Mouse (Mus musculus) liver, embryonic 11.5 days (tissue): ENCODE results near the gene Thoc3. TPM values are rescaled to one million over a fixed set of nuclear protein-coding genes. Genes with fewer than 3 reads are reported as not detected.

Source experiments
- ATAC-seq: fragments of 200-750 bp; cut with Nextera tagmentation; replicated peaks from 2 replicates; pipeline ENCODE4 v1.8.0; 2017; ENCODE audit warnings: moderate number of reproducible peaks, mild to moderate bottlenecking, moderate TSS enrichment, moderate library complexity; ENCODE audit not compliant: low FRiP score
- DNase-seq: peaks from one replicate; pipeline ENCODE4 v3.0.0-alpha.2; 2017; ENCODE audit warnings: low spot score
- H3K27ac ChIP-seq: fragments of 300-500 bp; sonication (generic); 2 replicates; pipeline ENCODE4 v1.5.1; 2014; ENCODE audit warnings: mild to moderate bottlenecking, low read depth, low read length, control low read depth
- H3K27me3 ChIP-seq: fragments of 300-500 bp; sonication (generic); replicated peaks from 2 replicates; pipeline ENCODE4 v1.6.1; 2014; ENCODE audit warnings: low read length, mixed read lengths; ENCODE audit not compliant: control insufficient read depth, insufficient read depth
- H3K36me3 ChIP-seq: fragments of 300-500 bp; sonication (generic); 2 replicates; pipeline ENCODE4 v1.6.1; 2014; ENCODE audit warnings: mild to moderate bottlenecking, low read length, moderate library complexity, mixed read lengths; ENCODE audit not compliant: control insufficient read depth, insufficient read depth
- H3K4me1 ChIP-seq: fragments of 300-500 bp; sonication (generic); replicated peaks from 2 replicates; pipeline ENCODE4 v1.6.1; 2014; ENCODE audit warnings: low read length, mixed read lengths; ENCODE audit not compliant: control insufficient read depth, insufficient read depth
- H3K4me2 ChIP-seq: fragments of 300-500 bp; sonication (generic); 2 replicates; pipeline ENCODE4 v1.6.1; 2014; ENCODE audit warnings: mild to moderate bottlenecking, control low read depth, moderate library complexity
- H3K4me3 ChIP-seq: fragments of 300-500 bp; sonication (generic); 2 replicates; pipeline ENCODE4 v1.5.1; 2014; ENCODE audit warnings: low read depth, low read length, control low read depth
- H3K9ac ChIP-seq: fragments of 300-500 bp; sonication (generic); 2 replicates; pipeline ENCODE4 v1.6.1; 2014; ENCODE audit warnings: low read depth, low read length, control low read depth
- H3K9me3 ChIP-seq: fragments of 300-500 bp; sonication (generic); 2 replicates; pipeline ENCODE4 v1.6.1; 2016; ENCODE audit warnings: low read length, inconsistent platforms, mixed read lengths; ENCODE audit not compliant: control insufficient read depth
- WGBS: fragments of 180-500 bp; shearing (Covaris S2); extraction: QIAGEN DNeasy Blood & Tissue Kit; methylation state at CpG from one replicate; pipeline ENCODE4 v1.1.7; 2014; 5-methylcytosine and 5-hydroxymethylcytosine counted together
- polyA plus RNA-seq: library from polyadenylated mRNA; unstranded; fragments of >200 nt; fragmentation: Nextera tagmentation; extraction: Ambion mirVana; gene quantifications from 2 replicates; pipeline ENCODE4 v1.2.1, GENCODE M21; 2014

Gene Thoc3
- 121 and 130 TPM in 2 replicates for polyA plus RNA-seq

DNA sequence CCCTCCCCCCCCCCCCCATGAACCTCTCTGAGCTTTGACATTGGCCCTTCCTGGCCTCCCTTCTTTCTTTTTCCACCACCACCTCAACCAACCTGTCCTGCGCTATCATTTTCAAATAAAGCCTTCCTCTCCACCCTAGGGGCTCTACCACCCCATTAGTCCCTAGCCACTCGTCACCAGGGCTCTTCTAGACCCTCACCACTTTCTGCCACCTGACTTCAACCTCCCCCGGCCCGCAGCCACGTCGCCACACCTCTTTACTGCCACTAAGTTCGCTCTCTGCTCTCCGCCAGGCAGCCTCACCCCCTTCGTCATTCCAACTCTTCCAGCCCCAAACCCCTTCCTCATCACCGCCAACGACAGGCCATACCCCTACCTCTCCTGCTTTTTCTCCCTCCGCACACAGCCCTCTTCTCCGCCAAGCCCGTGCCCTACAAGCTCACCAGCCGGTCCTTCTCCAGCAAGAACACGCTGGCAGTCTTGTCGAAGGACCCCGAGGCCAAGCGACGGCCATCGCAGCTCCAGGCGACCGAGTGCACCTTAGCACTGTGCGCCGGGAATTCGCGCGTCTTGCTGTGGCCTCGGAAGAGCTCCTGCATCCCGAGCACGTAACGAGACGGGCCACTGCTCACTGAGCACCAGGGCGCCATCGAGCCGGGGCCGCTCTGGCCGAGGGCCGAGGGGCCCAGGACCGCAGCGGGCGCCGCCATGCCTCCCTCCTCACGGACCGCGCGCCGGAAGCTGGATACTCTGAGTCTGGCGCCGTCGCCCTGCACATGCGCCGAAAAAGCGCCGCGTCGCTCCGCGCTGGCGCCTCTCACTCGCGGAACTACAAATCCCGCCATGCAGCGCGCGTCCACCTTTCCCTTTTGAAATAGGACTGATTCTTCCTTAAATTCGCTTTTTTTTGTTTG lies at the start of gene Thoc3:
Gene Thoc3 (minus strand): TSS at position 752 of the 914 bp plus-strand sequence.
- no peaks in the 10 kb centered on the region for H3K27me3 ChIP-seq
- ATAC-seq: peak; percentile 97
- under 1% methylated on average over 67 of the region's 67 CpGs for WGBS
- H3K4me3 ChIP-seq: peak within 1 kb of the TSS; percentile 99
- H3K9me3 ChIP-seq: peaks cover 8% of the 10 kb centered on the region
- H3K4me1 ChIP-seq: peaks cover 7% of the 10 kb centered on the region
- peak within 1 kb of the TSS; percentile 89 for H3K4me2 ChIP-seq
- DNase-seq: peak; percentile 83
- peak within 1 kb of the TSS; percentile 96 for H3K9ac ChIP-seq
- peaks cover 42% of the 10 kb centered on the region for H3K36me3 ChIP-seq
- H3K27ac ChIP-seq: peak within 1 kb of the TSS; percentile 50

DNA sequence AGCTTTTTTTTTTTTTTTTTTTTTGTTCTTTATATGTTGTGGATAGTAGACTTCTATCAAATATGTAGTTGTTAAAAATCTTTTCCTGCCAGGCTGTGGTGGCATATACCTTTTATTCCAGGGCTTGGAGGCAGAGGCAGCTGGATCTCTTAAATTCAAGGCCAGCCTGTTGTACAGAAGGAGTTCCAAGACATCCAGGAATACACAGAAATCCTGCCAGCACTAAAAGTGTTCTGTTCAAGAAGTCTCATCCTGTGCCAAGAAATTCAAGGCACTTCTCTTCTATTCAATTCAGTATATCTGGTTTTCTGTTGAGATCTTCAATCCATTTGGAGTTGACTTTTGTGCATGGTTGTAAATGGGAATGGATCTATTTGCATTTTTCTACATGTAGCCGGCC lies 37.3 kb upstream of the Thoc3 start:
- DNase-seq (no peak), ATAC-seq (no peak)
- Histone ChIP-seq H3K9me3 (no peaks in the 10 kb centered on the region), H3K9ac (no peak overlapping the region), H3K4me2 (no peak overlapping the region), H3K4me1 (peaks cover 9% of the 10 kb centered on the region), H3K27me3 (no peaks in the 10 kb centered on the region; the same call in 1 of the 2 replicates), H3K36me3 (no peaks in the 10 kb centered on the region), H3K27ac (no peak overlapping the region), H3K4me3 (no peak overlapping the region)
- 91% methylated on average over 1 of the region's 1 CpGs for WGBS

DNA sequence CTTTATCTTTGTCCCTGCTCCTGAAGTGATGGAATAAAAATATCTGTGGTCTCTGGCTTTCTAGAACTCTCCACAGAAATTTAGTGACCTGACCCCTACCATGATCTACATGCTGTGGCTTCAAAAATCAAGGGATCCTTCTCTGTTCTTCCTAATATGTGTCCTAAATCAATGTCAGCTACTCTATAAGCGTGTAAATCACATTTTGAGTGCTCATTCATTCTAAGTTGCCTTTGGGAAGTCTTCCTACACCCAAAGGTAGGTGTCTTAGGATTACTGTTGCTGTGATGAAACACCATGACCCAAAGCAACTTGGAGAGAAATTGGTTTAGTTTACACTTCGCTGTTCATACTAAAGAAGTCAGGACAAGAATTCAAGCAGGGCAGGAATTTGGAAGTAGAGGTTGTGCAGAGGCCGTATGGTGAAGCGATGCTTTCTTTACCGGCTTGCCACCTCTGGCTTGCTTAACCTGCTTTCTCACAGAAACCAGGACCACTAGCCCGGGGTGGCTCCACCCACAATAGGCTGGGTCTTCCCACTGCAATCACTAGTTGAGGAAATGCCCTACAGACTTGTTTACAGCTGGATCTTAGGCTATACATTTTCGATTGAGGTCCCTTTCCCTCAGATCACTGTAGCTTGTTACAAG lies 36.1 kb upstream of the Thoc3 start:
- no peak for ATAC-seq

DNA sequence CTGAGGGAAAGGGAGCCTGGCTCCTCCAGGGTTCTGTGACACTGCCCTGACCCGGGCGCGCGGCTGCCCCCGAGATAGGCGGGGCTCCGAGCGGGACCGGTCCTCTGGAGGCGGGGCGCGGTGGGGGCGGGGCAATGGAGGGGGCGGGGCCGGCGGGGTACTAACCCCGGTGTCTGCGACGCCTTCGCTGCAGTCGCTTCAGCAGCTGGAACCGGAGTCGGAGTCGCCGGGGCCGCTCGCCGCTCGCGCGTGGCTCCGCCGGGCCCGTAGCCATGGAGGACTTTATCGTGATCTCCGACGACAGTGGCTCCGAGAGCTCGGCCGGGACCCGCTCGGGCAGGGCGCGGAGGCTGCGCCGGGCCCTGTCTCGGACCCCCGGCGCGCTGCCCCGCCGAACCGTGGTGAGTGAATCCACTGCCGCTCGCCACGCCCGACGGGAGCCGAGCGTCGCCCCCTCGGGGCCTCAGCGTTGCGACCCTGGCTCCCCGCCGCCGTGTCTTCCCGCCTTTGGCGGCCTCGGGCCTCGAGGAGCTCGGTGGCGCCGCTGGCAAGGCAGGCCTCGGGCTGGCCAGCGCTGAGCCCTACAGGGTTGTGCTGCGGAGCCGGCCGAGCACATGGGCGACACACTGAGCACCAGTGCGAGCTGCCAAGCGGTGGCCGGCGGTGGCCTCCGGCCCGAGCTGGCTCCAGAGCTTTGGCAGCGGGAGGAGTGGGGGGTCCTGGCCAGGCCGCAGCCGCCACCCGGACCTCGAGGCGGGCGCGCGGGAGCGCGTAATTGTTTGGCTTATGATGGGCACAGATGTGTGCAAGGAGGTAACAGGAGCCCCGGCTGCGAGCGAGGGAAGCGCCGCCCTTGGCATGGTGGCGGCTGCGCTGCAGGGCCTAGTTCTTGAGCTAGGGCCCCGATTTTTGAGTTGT lies 35.2 kb upstream of the Thoc3 start, which contains the start of gene Simc1:
Gene Simc1 (plus strand): TSS at position 176 of the 918 bp plus-strand sequence.
- H3K4me3 ChIP-seq: peak within 1 kb of the TSS; percentile 78
- peak; percentile 92 for ATAC-seq

More for the DNA sequence above, 36.1 kb upstream of the Thoc3 start:
- peak overlapping the region; percentile 79 for H3K9ac ChIP-seq
- peaks cover 9% of the 10 kb centered on the region for H3K4me1 ChIP-seq
- H3K9me3 ChIP-seq: no peaks in the 10 kb centered on the region
- 29% methylated on average over 7 of the region's 7 CpGs for WGBS
- H3K4me2 ChIP-seq: peak overlapping the region; percentile 88
- DNase-seq: no peak
- no peak overlapping the region for H3K27ac ChIP-seq
- H3K4me3 ChIP-seq: peak overlapping the region; percentile 78
- no peaks in the 10 kb centered on the region for H3K36me3 ChIP-seq
- H3K27me3 ChIP-seq: no peaks in the 10 kb centered on the region; the same call in 1 of the 2 replicates

DNA sequence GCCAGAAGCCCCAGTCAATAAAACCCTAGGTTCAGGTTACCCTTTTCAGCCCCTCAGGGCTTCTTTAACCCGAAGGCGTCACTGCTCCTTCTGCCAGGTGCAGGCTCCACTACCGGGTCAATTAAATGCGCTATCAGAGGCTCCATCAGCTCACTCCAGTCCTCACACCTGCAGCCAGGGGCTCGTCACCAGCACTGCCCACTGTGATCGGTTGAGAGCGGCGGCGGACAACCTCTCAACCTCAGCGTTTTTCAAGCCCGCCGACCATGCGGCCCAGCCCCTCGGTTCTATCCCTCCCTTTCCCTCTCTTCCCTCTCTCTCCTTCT lies 34.6 kb upstream of the Thoc3 start:
- ATAC-seq: peak; percentile 57
- no peak for DNase-seq

More for the DNA sequence above, 35.2 kb upstream of the Thoc3 start, which contains the start of gene Simc1:
- Histone ChIP-seq H3K27ac (peak within 1 kb of the TSS; percentile 57; the same call in 1 of the 2 replicates), H3K27me3 (no peaks in the 10 kb centered on the region; the same call in 1 of the 2 replicates), H3K36me3 (no peaks in the 10 kb centered on the region), H3K9me3 (no peaks in the 10 kb centered on the region), H3K4me2 (peak within 1 kb of the TSS; percentile 88), H3K9ac (peak within 1 kb of the TSS; percentile 79), H3K4me1 (peaks cover 9% of the 10 kb centered on the region)
- under 1% methylated on average over 101 of the region's 105 CpGs for WGBS
- DNase-seq: peak; percentile 86

DNA sequence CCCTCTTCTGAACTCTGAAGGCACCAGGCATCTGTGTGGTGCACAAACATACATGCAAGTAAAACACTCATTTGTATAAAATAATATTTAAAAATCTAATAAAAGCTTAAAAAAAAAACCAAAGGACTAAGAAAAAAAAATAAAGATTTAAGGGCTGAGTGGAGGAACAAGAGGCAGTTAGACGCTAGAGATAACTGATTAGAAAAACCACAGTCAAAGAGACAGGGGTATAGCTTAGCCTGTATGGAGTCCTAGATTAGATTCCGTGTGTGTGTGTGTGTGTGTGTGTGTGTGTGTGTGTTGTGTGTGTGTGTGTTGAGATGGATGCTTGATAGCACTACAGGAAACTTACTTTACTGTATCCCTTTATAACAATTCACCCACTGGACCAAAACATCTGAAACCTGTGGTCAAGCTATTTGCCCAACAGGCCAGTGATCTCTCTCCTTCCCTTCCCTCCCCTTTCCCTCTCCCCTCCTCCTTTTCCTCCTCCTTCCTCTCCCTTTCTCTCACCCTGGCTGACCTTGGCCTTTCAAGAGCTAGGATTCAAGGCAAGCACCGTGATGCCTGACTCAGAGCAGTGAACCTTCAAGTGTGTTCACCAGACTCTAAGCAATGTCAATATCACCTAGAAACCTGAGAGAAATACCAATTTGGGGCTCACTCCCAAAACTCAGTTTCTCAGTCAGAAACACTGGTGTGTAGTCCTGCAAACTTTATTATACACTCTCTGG lies 33.5 kb upstream of the Thoc3 start:
- DNase-seq (no peak), ATAC-seq (no peak)
- H3K27me3 ChIP-seq: no peaks in the 10 kb centered on the region; the same call in 1 of the 2 replicates
- 36% methylated on average over 3 of the region's 3 CpGs for WGBS
- no peak overlapping the region for H3K9ac ChIP-seq
- peaks cover 9% of the 10 kb centered on the region for H3K4me1 ChIP-seq
- no peaks in the 10 kb centered on the region for H3K36me3 ChIP-seq
- H3K9me3 ChIP-seq: no peaks in the 10 kb centered on the region
- no peak overlapping the region for H3K27ac ChIP-seq
- H3K4me2 ChIP-seq: no peak overlapping the region
- H3K4me3 ChIP-seq: no peak overlapping the region

More for the DNA sequence above, 34.6 kb upstream of the Thoc3 start:
- Histone ChIP-seq H3K9ac (peak overlapping the region; percentile 79), H3K4me2 (peak overlapping the region; percentile 88), H3K27ac (no peak overlapping the region), H3K9me3 (no peaks in the 10 kb centered on the region), H3K4me3 (peak overlapping the region; percentile 78), H3K4me1 (peaks cover 9% of the 10 kb centered on the region), H3K27me3 (no peaks in the 10 kb centered on the region; the same call in 1 of the 2 replicates), H3K36me3 (no peaks in the 10 kb centered on the region)
- under 1% methylated on average over 14 of the region's 14 CpGs for WGBS

DNA sequence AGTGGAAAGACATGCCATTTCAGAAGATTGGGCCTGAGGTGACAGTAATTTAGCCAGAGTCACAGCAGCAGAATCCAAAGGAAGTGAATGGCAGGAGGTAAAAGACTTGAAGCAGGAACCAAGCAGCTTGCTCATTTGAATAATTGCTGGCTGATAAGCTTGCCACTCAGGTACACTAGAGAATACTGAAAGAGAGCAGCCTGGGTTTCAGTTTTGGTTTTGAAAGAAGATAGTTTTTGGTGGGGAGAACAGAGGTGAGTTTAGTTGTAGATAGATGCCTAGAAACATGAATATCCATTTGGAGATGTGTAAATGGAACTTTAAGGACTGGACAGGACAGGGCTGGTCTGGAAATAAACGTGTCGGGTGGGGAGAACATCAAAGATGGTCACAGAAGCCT lies 32.7 kb upstream of the Thoc3 start:
- no peak overlapping the region for H3K27ac ChIP-seq
- peaks cover 9% of the 10 kb centered on the region for H3K4me1 ChIP-seq
- DNase-seq (no peak), ATAC-seq (no peak)
- no peaks in the 10 kb centered on the region for H3K9me3 ChIP-seq
- no peak overlapping the region for H3K9ac ChIP-seq
- no peaks in the 10 kb centered on the region for H3K36me3 ChIP-seq
- no peak overlapping the region for H3K4me3 ChIP-seq
- H3K27me3 ChIP-seq: no peaks in the 10 kb centered on the region; the same call in 1 of the 2 replicates
- WGBS: 71% methylated on average over 2 of the region's 2 CpGs
- no peak overlapping the region for H3K4me2 ChIP-seq
